Mouse (Mus musculus): ENCODE results near the gene Rln3.
"Not testable (repeated sequence)": the region's sequence is repeated elsewhere in the genome, so short reads cannot be mapped to it uniquely, and the experiment has no call there.

The Rln3 gene

GRCm38 (mm10) chr8:84015833-84016232 lies 29.0 kb downstream of the Rln3 start:
- no peak for DNase-seq

- peak; percentile 21 for DNase-seq
Measured at GRCm38 (mm10) chr8:84012499-84013165, 32.2 kb downstream of the Rln3 start.

GRCm38 (mm10) chr8:84011705-84012498 lies 32.9 kb downstream of the Rln3 start, which contains the start of gene 2210011C24Rik:
Gene 2210011C24Rik, minus strand, starts transcription at chr8:84012171.
- DNase-seq: peak; percentile 26

GRCm38 (mm10) chr8:84010625-84011611 lies 33.9 kb downstream of the Rln3 start:
- peak; percentile 69 for DNase-seq

- peak; percentile 82 for DNase-seq
Measured at GRCm38 (mm10) chr8:84009876-84010275, 34.9 kb downstream of the Rln3 start.

GRCm38 (mm10) chr8:84008362-84008761 lies 36.4 kb downstream of the Rln3 start:
- DNase-seq: no peak

- not testable (repeated sequence) for DNase-seq
Measured at GRCm38 (mm10) chr8:84005502-84005901, 39.3 kb downstream of the Rln3 start.

- DNase-seq: peak; percentile 94
Measured at GRCm38 (mm10) chr8:84004533-84005201, 40.1 kb downstream of the Rln3 start.

GRCm38 (mm10) chr8:84003612-84004246 lies 41.1 kb downstream of the Rln3 start:
- DNase-seq: no peak

- DNase-seq: no peak
Measured at GRCm38 (mm10) chr8:84002957-84003611, 41.7 kb downstream of the Rln3 start.

GRCm38 (mm10) chr8:84001281-84002000 lies 43.4 kb downstream of the Rln3 start, which contains the start of gene 1700067K01Rik:
Gene 1700067K01Rik, plus strand, starts transcription at chr8:84001502.
- DNase-seq: no peak

GRCm38 (mm10) chr8:83999825-84000224 lies 45.0 kb downstream of the Rln3 start:
- DNase-seq: no peak

- DNase-seq: no peak
Measured at GRCm38 (mm10) chr8:83999057-83999705, 45.6 kb downstream of the Rln3 start.

- peak; percentile 76 for DNase-seq
Measured at GRCm38 (mm10) chr8:83998231-83999056, 46.4 kb downstream of the Rln3 start.

GRCm38 (mm10) chr8:83997511-83998141 lies 47.2 kb downstream of the Rln3 start, which contains the start of gene Samd1:
Gene Samd1, plus strand, starts transcription at chr8:83997672.
- DNase-seq: peak; percentile 58

- DNase-seq: peak; percentile 92
Measured at GRCm38 (mm10) chr8:83996567-83997505, 48.0 kb downstream of the Rln3 start.

GRCm38 (mm10) chr8:83995973-83996372 lies 48.8 kb downstream of the Rln3 start:
- no peak for DNase-seq
